Mouse (Mus musculus): Measurements from ENCODE around the gene 2410002F23Rik. TPM values are rescaled to one million over a fixed set of nuclear protein-coding genes. Genes with fewer than 3 reads are reported as not detected.
"Not testable (repeated sequence)": the region's sequence is repeated elsewhere in the genome, so short reads cannot be mapped to it uniquely, and the experiment has no call there.

2410002F23Rik gene
- 100 to 1,000 TPM; 117 to 139 TPM for total RNA-seq (2021)
- long read RNA-seq, transcript 2410002F23Rik-208 (6 exons, 784 nt) = minor isoform, 12 of 107 reads
- long read RNA-seq, transcript 2410002F23Rik-201 (6 exons, 1,982 nt) = major isoform, 66 of 107 reads
- long read RNA-seq, transcript 2410002F23Rik-206 (5 exons, 3,336 nt) = minor isoform, 9 of 107 reads
- long read RNA-seq, partial matches to known transcripts = 4 of 107 reads
- long read RNA-seq, other reads (novel, unspliced or antisense) = 14 of 107 reads

- DNase-seq (ENCODE audit: low spot score in 2 of 2) = peak; percentile 93 to 96
Observed at GRCm38 (mm10) chr7:44246055-44246983, at the start of gene 2410002F23Rik, which contains the start of gene 1700028J19Rik. TSS of gene 2410002F23Rik (plus strand) at chr7:44246722. TSS of gene 1700028J19Rik (minus strand) at chr7:44246695.

- no peak for DNase-seq (ENCODE audit: low spot score in 2 of 2)
Observed at GRCm38 (mm10) chr7:44197891-44198290, 48.6 kb upstream of the 2410002F23Rik start, which contains the start of gene Klk1b3. TSS of gene Klk1b3 (plus strand) at chr7:44198191.

- DNase-seq (ENCODE audit: low spot score in 2 of 2) = not testable (repeated sequence)
Observed at GRCm38 (mm10) chr7:44207135-44207534, 39.4 kb upstream of the 2410002F23Rik start, which contains the start of gene Klk1b4. TSS of gene Klk1b4 (plus strand) at chr7:44207435.

- no peak for DNase-seq (ENCODE audit: low spot score in 2 of 2)
Observed at GRCm38 (mm10) chr7:44208307-44208706, 38.2 kb upstream of the 2410002F23Rik start.

GRCm38 (mm10) chr7:44215645-44216044, 30.9 kb upstream of the 2410002F23Rik start, which contains the start of gene Klk1b5:
TSS of gene Klk1b5 (plus strand) at chr7:44215945.
- no peak for DNase-seq (ENCODE audit: low spot score in 2 of 2)

GRCm38 (mm10) chr7:44221601-44222000, 24.9 kb upstream of the 2410002F23Rik start:
- not testable (repeated sequence) for DNase-seq (ENCODE audit: low spot score in 2 of 2)

GRCm38 (mm10) chr7:44222335-44222734, 24.2 kb upstream of the 2410002F23Rik start:
- not testable (repeated sequence) for DNase-seq (ENCODE audit: low spot score in 2 of 2)

- DNase-seq (ENCODE audit: low spot score in 2 of 2) = no peak
Observed at GRCm38 (mm10) chr7:44225076-44225475, 21.4 kb upstream of the 2410002F23Rik start, which contains the start of gene Klk1. TSS of gene Klk1 (plus strand) at chr7:44225360.

- no peak for DNase-seq (ENCODE audit: low spot score in 2 of 2)
Observed at GRCm38 (mm10) chr7:44235909-44236308, 10.6 kb upstream of the 2410002F23Rik start, which contains the start of gene Gm36864. TSS of gene Gm36864 (plus strand) at chr7:44236177.

GRCm38 (mm10) chr7:44239913-44240312, 6.6 kb upstream of the 2410002F23Rik start:
- no peak for DNase-seq (ENCODE audit: low spot score in 2 of 2)

GRCm38 (mm10) chr7:44240712-44241111, 5.8 kb upstream of the 2410002F23Rik start:
- no peak for DNase-seq (ENCODE audit: low spot score in 2 of 2)

GRCm38 (mm10) chr7:44241163-44241562, 5.4 kb upstream of the 2410002F23Rik start:
- no peak for DNase-seq (ENCODE audit: low spot score in 2 of 2)

- no peak for DNase-seq (ENCODE audit: low spot score in 2 of 2)
Observed at GRCm38 (mm10) chr7:44244080-44244479, 2.4 kb upstream of the 2410002F23Rik start.

- DNase-seq (ENCODE audit: low spot score in 2 of 2) = peak in 1 of 2 experiments; percentile 63
Observed at GRCm38 (mm10) chr7:44246984-44247470, 505 bp downstream of the 2410002F23Rik start.

GRCm38 (mm10) chr7:44247971-44248370, 1.4 kb downstream of the 2410002F23Rik start:
- no peak for DNase-seq (ENCODE audit: low spot score in 2 of 2)

GRCm38 (mm10) chr7:44249248-44249647, 2.7 kb downstream of the 2410002F23Rik start:
- no peak for DNase-seq (ENCODE audit: low spot score in 2 of 2)

GRCm38 (mm10) chr7:44250732-44251275, 4.3 kb downstream of the 2410002F23Rik start:
- DNase-seq (ENCODE audit: low spot score in 2 of 2) = not testable (repeated sequence)

GRCm38 (mm10) chr7:44253023-44253616, 6.6 kb downstream of the 2410002F23Rik start:
- DNase-seq (ENCODE audit: low spot score in 2 of 2) = no peak

GRCm38 (mm10) chr7:44254930-44255329, 8.4 kb downstream of the 2410002F23Rik start:
- no peak for DNase-seq (ENCODE audit: low spot score in 2 of 2)

- DNase-seq (ENCODE audit: low spot score in 2 of 2) = no peak
Observed at GRCm38 (mm10) chr7:44257278-44257677, 10.8 kb downstream of the 2410002F23Rik start, which contains the start of gene Acp4. TSS of gene Acp4 (minus strand) at chr7:44257378.

- no peak for DNase-seq (ENCODE audit: low spot score in 2 of 2)
Observed at GRCm38 (mm10) chr7:44260410-44260809, 13.9 kb downstream of the 2410002F23Rik start.

All from layer of hippocampus, postnatal 10 days (tissue).